Mouse (Mus musculus) cerebellum, postnatal 10 days (tissue): ENCODE results near the gene Sec1.
"Not testable (repeated sequence)": the region's sequence is repeated elsewhere in the genome, so short reads cannot be mapped to it uniquely, and the experiment has no call there.

Experiments used
- DNase-seq, 2 experiments: peaks; one replicate each; pipeline ENCODE4 v3.0.0; 2021; ENCODE audit warnings: mixed read lengths in 2 of 2

Sec1 gene

DNA sequence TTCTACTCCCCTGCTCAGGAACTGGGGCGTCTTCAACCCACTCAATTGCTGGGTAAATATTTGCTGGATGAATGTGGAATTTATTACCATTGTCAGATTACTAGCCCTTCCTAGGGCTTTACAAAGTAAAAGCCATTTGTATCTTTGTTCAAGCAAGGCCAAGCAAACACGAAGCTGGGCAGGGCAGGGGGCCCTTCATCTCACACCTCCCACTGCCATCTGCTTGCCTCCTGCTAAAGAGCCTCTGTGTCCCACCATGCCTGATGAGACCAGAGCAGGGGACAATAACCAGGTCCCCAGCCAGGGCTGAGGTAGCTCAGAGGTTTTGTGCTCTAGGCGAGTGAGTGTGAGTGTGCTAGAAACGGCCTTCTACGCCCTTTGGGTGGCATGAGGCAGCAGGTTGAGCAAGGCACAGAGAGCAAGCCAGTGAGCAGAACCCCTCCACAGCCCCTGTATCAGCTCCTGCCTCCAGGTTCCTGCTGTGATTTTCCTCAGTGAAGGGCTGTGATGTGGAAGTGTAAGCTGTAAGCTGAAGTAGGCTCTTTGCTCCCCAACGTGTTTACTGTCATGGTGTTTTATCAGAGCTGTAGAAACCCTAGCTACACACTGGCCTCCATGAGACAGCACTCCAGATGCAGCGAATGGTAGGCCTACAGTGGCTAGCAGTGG lies 16.4 kb downstream of the Sec1 start:
- no peak for DNase-seq

DNA sequence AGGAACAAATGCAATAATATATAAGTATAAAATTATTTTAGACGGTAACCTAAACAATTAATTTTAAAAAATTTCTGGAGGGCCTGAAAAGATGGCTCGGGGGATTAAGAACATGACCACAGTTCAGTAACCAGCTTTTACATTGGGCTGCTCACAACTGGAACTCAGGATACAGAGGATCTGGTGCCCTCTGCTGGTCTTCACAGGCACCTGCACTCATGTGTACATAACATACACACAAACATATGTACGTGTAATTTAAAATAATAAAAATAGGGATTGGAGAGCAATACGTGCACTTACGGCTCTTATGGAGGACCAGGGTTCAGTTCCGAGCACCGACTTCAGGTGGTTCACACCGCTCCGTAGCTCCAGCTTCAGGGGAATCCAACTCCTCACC lies 25.3 kb downstream of the Sec1 start:
- no peak for DNase-seq

GRCm38 (mm10) chr7:45667761-45668160 lies 26.4 kb downstream of the Sec1 start:
- DNase-seq: peak in 1 of 2 experiments; percentile 35

GRCm38 (mm10) chr7:45666161-45666560 lies 28.0 kb downstream of the Sec1 start, which contains the start of gene Fut2:
Gene Fut2, minus strand, starts transcription at chr7:45666394.
- DNase-seq: no peak

DNA sequence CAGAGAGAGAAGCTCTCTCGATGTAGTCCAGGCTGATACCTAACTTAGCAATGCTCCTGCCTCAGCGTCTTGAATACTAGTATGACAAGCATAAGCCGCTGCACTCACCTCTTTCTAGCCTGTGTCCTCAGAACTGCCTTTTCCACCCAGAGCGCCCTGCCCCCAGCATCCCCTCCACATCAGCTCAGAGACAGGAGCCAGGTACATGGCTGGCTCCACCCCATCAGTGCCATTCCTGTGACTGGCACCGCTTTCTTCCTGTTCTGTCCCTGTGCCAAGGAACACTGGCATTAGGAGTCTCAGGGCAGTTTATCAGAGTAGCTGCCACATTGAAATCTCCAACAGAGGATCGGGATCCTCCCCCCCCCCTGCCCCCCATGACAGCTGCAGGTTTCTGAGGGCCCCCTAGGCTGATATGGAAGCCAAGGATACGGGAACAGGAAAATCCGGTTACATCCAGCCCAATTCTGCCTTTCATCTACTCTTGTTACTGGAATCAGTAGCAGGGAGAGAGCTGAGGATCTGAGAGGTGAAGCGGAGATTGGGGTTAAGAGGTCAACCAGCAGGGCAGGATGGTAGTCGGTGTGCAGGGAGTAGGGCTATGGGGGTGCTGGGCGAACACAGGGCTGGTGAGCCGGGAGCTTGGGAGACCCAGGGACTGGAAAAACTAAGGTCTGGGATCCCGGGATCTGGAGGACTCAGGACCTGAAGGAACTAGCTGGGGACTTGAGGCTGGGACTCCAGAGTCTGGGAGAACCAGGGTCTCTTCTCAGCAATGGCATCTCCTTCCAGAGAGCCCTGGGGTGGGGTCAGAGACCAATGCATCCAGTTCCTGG lies 28.7 kb downstream of the Sec1 start:
- DNase-seq: no peak

DNA sequence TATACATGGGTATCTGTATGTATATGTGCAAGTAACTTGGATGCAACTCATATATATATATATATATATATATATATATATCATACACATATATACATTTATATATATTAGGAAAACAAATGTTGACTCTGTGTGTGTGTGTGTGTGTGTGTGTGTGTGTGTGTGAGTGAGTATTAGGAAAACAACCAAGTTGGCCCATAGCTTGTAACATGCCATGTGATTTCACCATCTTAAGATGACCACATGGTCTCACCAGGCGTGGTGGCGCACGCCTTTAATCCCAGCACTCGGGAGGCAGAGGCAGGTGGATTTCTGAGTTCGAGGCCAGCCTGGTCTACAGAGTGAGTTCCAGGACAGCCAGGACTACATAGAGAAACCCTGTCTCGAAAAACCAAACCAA lies 32.5 kb downstream of the Sec1 start:
- DNase-seq: not testable (repeated sequence)

DNA sequence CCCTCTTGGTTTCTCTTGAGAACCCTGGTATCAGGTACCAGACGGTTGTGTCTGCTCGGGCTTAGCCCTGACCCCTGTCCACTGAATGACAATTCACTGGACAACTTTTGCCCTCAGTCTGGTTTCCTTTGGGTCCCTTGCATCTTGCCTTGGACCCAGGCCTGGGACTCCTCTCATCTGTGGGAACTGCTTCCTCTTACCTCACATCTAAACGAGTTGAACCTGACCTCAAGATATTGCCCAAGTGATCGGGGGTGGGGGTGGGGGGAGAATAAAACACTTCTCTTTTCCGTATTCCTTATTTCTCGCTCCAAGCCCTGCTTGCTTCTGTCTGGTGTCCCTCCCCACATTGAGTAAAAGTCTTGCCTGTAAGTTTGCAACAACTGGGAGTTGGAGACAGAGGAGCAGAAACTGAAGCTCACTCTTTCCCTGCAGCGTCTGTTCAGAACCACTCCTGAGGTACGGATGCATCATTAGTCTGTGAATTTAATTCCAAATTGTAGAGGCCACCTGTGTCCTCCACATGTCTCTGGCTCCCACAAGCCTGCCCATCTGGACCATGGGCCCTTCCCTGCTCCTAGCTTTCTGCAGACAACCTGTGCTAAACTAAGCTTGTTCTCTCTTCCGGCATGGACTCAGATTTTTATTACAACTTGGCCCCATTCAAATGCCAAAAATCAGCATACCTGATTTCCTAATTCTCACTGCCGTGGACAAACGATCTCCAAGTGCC lies 33.3 kb downstream of the Sec1 start:
- no peak for DNase-seq

DNA sequence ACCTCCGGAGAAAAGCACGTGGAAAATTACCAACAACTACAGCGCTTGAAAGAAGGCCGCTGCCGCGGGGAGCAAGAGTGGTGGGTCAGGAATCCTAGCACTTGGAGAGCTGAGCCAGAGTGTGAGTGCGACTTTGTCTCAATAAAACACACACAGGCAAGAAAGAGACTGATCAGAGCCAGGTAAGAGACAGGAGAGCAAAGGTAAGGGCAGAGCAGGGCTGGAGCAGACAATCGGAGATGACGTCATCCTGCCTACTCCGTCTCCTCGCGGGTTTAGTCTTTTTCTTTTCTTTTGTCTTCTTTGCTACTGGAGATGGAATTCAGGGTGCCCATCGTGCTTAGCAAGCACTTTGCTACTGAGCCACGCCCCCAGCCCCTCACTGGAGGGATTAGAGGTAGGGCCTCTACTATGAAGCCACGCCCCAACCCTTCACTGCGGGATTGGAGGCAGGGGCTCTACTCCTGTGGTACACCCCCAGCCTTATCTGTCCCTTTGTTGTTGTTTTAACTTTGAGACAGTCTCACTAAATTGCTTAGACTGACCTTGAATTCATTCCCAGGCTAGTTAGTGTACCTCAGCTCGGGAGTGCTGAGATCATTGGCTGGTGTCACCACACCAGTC lies 39.7 kb downstream of the Sec1 start:
- no peak for DNase-seq

DNA sequence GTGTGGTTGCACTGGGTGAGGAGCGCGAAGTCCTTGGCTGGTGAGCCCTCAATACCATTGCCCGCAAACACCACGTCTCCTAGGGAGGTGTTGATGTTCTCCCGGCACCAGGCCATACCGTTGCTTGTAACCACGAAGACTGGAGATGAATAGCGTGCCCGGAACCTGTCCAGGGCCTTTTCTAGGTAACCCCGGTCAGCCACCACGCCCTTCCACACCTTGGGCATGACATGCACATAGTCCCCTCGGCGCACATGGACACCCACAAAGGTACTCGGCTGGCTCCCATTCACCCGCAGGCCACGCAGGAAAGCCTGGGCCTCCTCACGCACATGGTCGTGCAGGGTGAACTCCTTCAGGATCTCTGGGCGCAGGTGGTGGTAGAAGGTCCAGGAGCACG lies 43.7 kb downstream of the Sec1 start:
- DNase-seq: not testable (repeated sequence)

- no peak for DNase-seq
Observed at GRCm38 (mm10) chr7:45649351-45649750, 44.9 kb downstream of the Sec1 start.

DNA sequence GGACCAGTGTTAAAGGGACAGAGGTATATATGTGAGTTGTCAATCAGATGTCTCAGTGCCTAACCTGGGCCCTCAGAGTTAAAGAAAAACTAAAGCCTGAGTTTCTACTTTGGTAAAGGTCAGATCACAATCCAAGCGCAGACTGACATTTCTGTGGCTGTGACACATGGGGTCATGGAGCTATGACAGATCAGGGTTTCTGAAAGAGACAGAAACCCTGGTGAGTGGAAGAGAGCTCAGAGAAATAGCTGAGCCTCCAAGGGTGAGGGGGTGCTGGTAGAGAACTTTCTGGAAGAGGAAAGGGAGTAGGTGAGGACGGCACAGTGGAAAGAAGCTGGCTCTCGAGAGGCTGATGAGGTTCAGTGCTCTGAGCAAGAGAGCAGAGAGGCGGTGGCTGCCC lies 47.5 kb downstream of the Sec1 start:
- no peak for DNase-seq

GRCm38 (mm10) chr7:45645591-45645971 lies 48.6 kb downstream of the Sec1 start:
- no peak for DNase-seq

GRCm38 (mm10) chr7:45644872-45645590 lies 49.2 kb downstream of the Sec1 start:
- DNase-seq: no peak

GRCm38 (mm10) chr7:45644183-45644582 lies 50.0 kb downstream of the Sec1 start:
- peak; percentile 78 to 80 for DNase-seq

- peak; percentile 99 to 100 for DNase-seq
Observed at GRCm38 (mm10) chr7:45643441-45644178, 50.6 kb downstream of the Sec1 start.

- DNase-seq: peak; percentile 60 to 62
Observed at GRCm38 (mm10) chr7:45642503-45643255, 51.5 kb downstream of the Sec1 start.

- peak; percentile 82 to 83 for DNase-seq
Observed at GRCm38 (mm10) chr7:45642083-45642482, 52.1 kb downstream of the Sec1 start.

GRCm38 (mm10) chr7:45641391-45642040 lies 52.7 kb downstream of the Sec1 start:
- peak; percentile 79 to 86 for DNase-seq

- DNase-seq: peak; percentile 25 to 32
Observed at GRCm38 (mm10) chr7:45640191-45640957, 53.8 kb downstream of the Sec1 start.
